Mouse (Mus musculus) testis, postnatal 14 days (tissue): ENCODE measurements around the gene Sult2b1.

ENCODE experiments used
- DNase-seq: peaks from one replicate; pipeline ENCODE4 v3.0.0; 2021; ENCODE audit warnings: low spot score

Sult2b1 gene

GRCm38 (mm10) chr7:45770427-45771082 lies 13.9 kb downstream of the Sult2b1 start:
- DNase-seq, result no peak

GRCm38 (mm10) chr7:45767500-45767899 lies 17.0 kb downstream of the Sult2b1 start:
- no peak for DNase-seq

GRCm38 (mm10) chr7:45766764-45767163 lies 17.7 kb downstream of the Sult2b1 start:
- DNase-seq, result no peak

GRCm38 (mm10) chr7:45765995-45766394 lies 18.5 kb downstream of the Sult2b1 start:
- DNase-seq, result no peak

- DNase-seq, result no peak
Measured at GRCm38 (mm10) chr7:45760151-45760550, 24.3 kb downstream of the Sult2b1 start.

- no peak for DNase-seq
Measured at GRCm38 (mm10) chr7:45759400-45759799, 25.1 kb downstream of the Sult2b1 start.

- DNase-seq, result peak; percentile 52
Measured at GRCm38 (mm10) chr7:45755703-45756102, 28.8 kb downstream of the Sult2b1 start.

GRCm38 (mm10) chr7:45750162-45750561 lies 34.3 kb downstream of the Sult2b1 start:
- no peak for DNase-seq

GRCm38 (mm10) chr7:45749401-45749800 lies 35.1 kb downstream of the Sult2b1 start:
- no peak for DNase-seq

GRCm38 (mm10) chr7:45748110-45748509 lies 36.4 kb downstream of the Sult2b1 start:
- DNase-seq, result no peak

GRCm38 (mm10) chr7:45747450-45747849 lies 37.0 kb downstream of the Sult2b1 start:
- no peak for DNase-seq

- no peak for DNase-seq
Measured at GRCm38 (mm10) chr7:45746518-45746917, 38.0 kb downstream of the Sult2b1 start.

GRCm38 (mm10) chr7:45744387-45744786 lies 40.1 kb downstream of the Sult2b1 start:
- peak; percentile 81 for DNase-seq

GRCm38 (mm10) chr7:45742338-45742737 lies 42.1 kb downstream of the Sult2b1 start:
- DNase-seq, result no peak

GRCm38 (mm10) chr7:45741777-45742176 lies 42.7 kb downstream of the Sult2b1 start:
- no peak for DNase-seq

- DNase-seq, result no peak
Measured at GRCm38 (mm10) chr7:45741308-45741707, 43.2 kb downstream of the Sult2b1 start.

- no peak for DNase-seq
Measured at GRCm38 (mm10) chr7:45739820-45740219, 44.6 kb downstream of the Sult2b1 start.

GRCm38 (mm10) chr7:45739162-45739763 lies 45.2 kb downstream of the Sult2b1 start:
- DNase-seq, result peak; percentile 66

GRCm38 (mm10) chr7:45733477-45733876 lies 51.0 kb downstream of the Sult2b1 start:
- DNase-seq, result no peak

GRCm38 (mm10) chr7:45730727-45731431 lies 53.6 kb downstream of the Sult2b1 start:
- DNase-seq, result no peak

- no peak for DNase-seq
Measured at GRCm38 (mm10) chr7:45727625-45728024, 56.8 kb downstream of the Sult2b1 start.

GRCm38 (mm10) chr7:45726419-45726818 lies 58.0 kb downstream of the Sult2b1 start:
- DNase-seq, result no peak

GRCm38 (mm10) chr7:45725713-45726112 lies 58.8 kb downstream of the Sult2b1 start, which contains the start of gene Spaca4:
TSS of gene Spaca4 (minus strand) at chr7:45725813.
- DNase-seq, result no peak
